Mouse (Mus musculus) liver, adult 2 months (tissue): Measurements from ENCODE around the gene Lingo3. TPM values are rescaled to one million over a fixed set of nuclear protein-coding genes. Genes with fewer than 3 reads are reported as not detected.

Experiments used
- DNase-seq: peaks from one replicate; pipeline ENCODE4 v3.0.0-alpha.2; 2011; ENCODE audit warnings: low read depth, low spot score; ENCODE audit errors: extremely low read depth
- H3K27ac ChIP-seq: fragments of 200-500 bp; replicated peaks from 2 replicates; pipeline ENCODE4 v1.5.1; 2012; ENCODE audit warnings: low read depth, mild to moderate bottlenecking, control low read depth, inconsistent platforms, low read length; ENCODE audit not compliant: insufficient read depth
- H3K27me3 ChIP-seq: fragments of 200-500 bp; 2 replicates; pipeline ENCODE4 v1.6.1; 2012; ENCODE audit warnings: mild to moderate bottlenecking, moderate library complexity, low read length, inconsistent platforms; ENCODE audit not compliant: control insufficient read depth, insufficient read depth
- H3K36me3 ChIP-seq: fragments of 200-500 bp; 2 replicates; pipeline ENCODE4 v1.6.1; 2012; ENCODE audit warnings: low read length, inconsistent platforms; ENCODE audit not compliant: control insufficient read depth, insufficient read depth
- H3K4me1 ChIP-seq: fragments of 200-500 bp; 2 replicates; pipeline ENCODE4 v1.6.1; 2011; ENCODE audit warnings: low read length; ENCODE audit not compliant: control insufficient read depth, insufficient read depth
- H3K4me3 ChIP-seq: fragments of 200-500 bp; 2 replicates; pipeline ENCODE4 v1.5.1; 2011; ENCODE audit warnings: low read depth, mild to moderate bottlenecking, control low read depth, low read length, moderate library complexity; ENCODE audit not compliant: insufficient read depth
- H3K79me2 ChIP-seq: fragments of 200-500 bp; 2 replicates; pipeline ENCODE4 v1.6.1; 2012; ENCODE audit warnings: inconsistent platforms, mild to moderate bottlenecking, low read length, moderate library complexity; ENCODE audit not compliant: control insufficient read depth, insufficient read depth
- H3K9ac ChIP-seq: fragments of 200-500 bp; 2 replicates; pipeline ENCODE4 v1.6.1; 2012; ENCODE audit warnings: low read depth, mild to moderate bottlenecking, control low read depth, inconsistent platforms, low read length
- CTCF ChIP-seq: fragments of 200-500 bp; IDR thresholded peaks from 2 replicates; pipeline ENCODE4 v1.5.1; 2011; ENCODE audit warnings: low read depth, low read length, control low read depth
- POLR2A ChIP-seq: fragments of 200-500 bp; IDR thresholded peaks from 2 replicates; pipeline ENCODE4 v1.6.1; 2011; ENCODE audit warnings: low read length, control low read depth; ENCODE audit not compliant: insufficient read depth; ENCODE audit errors: extremely low read depth
- WGBS: fragments of 180-500 bp; shearing (Covaris S2); methylation state at CpG from one replicate; pipeline ENCODE4 v1.1.7; 2018; 5-methylcytosine and 5-hydroxymethylcytosine counted together
- polyA plus RNA-seq: library from polyadenylated mRNA; depleted of rRNA; stranded (reverse); fragments of >200 nt; gene quantifications from 2 replicates; pipeline ENCODE4 v1.2.3, GENCODE M21; 2012; rRNA removed
- total RNA-seq: library from RNA; depleted of rRNA; stranded (reverse); fragments of >200 nt; gene quantifications from 2 replicates; pipeline ENCODE4 v1.2.3, GENCODE M21; 2014; rRNA removed

The Lingo3 gene
- total RNA-seq (not detected in 2 replicates), polyA plus RNA-seq (0.05 TPM in 1 of 2 replicates, not detected in the other)

GRCm38 (mm10) chr10:80843931-80844547, at the start of gene Lingo3:
Lingo3 (minus strand) TSS chr10:80844039.
- no peak for TF ChIP-seq CTCF
- no peak for TF ChIP-seq POLR2A
- Histone ChIP-seq H3K27ac (no peak within 1 kb of the TSS), H3K4me3 (no peak within 1 kb of the TSS), H3K9ac (no peak within 1 kb of the TSS; the same call in 1 of the 2 replicates), H3K79me2 (no peaks in the 10 kb centered on the region), H3K27me3 (peaks cover 3% of the 10 kb centered on the region; the same call in 1 of the 2 replicates), H3K4me1 (no peaks in the 10 kb centered on the region), H3K36me3 (no peaks in the 10 kb centered on the region)
- WGBS: 9% methylated on average over 43 of the region's 51 CpGs
- DNase-seq: no peak

- 24% methylated on average over 11 of the region's 11 CpGs for WGBS
- H3K4me1 ChIP-seq: no peaks in the 10 kb centered on the region
- no peak overlapping the region for H3K27ac ChIP-seq
- H3K27me3 ChIP-seq: peaks cover 3% of the 10 kb centered on the region; the same call in 1 of the 2 replicates
- DNase-seq: peak; percentile 71
- H3K36me3 ChIP-seq: no peaks in the 10 kb centered on the region
- H3K9ac ChIP-seq: no peak overlapping the region
- TF ChIP-seq CTCF (no peak), POLR2A (no peak)
- H3K79me2 ChIP-seq: no peaks in the 10 kb centered on the region
- no peak overlapping the region for H3K4me3 ChIP-seq
Observed at GRCm38 (mm10) chr10:80887181-80887580, 43.3 kb upstream of the Lingo3 start.

DNA sequence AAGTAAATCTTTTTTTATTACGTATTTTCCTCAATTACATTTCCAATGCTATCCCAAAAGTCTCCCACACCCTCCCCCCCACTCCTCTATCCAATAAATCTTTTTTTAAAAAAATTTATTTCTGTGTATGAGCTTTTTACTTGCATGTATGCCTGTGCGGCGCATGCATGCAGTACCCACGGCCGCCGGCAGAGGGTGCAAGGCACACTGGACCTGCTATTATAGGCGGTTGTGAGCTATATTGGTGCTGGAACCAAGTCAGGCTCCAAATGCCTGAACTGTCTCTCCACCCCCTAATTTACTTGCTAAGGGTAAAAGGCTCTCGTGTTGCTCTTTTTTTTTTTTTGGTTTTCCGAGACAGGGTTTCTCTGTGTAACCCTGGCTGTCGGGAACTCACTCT, 37.5 kb upstream of the Lingo3 start:
- H3K27me3 ChIP-seq: no peaks in the 10 kb centered on the region
- no peak overlapping the region for H3K9ac ChIP-seq
- H3K27ac ChIP-seq: no peak overlapping the region
- H3K79me2 ChIP-seq: no peaks in the 10 kb centered on the region
- H3K4me1 ChIP-seq: no peaks in the 10 kb centered on the region
- H3K4me3 ChIP-seq: no peak overlapping the region
- no peaks in the 10 kb centered on the region for H3K36me3 ChIP-seq
- WGBS: 34% methylated on average over 10 of the region's 10 CpGs
- DNase-seq: peak; percentile 37
- TF ChIP-seq CTCF (peak; percentile 93), POLR2A (no peak)

DNA sequence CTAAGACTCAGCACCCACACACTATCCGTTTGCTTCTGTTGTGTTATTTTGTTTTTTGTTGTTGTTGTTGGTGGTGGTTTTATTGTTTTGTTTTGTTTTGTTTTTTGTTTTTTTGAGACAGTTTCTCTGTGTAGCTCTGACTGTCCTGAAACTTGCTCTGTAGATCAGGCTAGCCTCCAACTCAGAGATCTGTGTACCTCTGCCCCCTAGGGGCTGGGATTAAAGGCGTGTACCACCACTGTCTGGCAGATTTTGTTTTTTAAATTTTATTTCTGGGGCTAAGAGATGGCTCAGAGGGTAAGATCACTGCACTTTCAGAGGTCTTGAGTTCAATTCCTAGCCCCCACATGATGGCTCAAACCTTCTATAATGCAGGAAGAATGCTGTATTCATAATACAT, 37.1 kb upstream of the Lingo3 start:
- 75% methylated on average over 2 of the region's 2 CpGs for WGBS
- Histone ChIP-seq H3K27ac (no peak overlapping the region), H3K27me3 (no peaks in the 10 kb centered on the region), H3K36me3 (no peaks in the 10 kb centered on the region), H3K4me3 (no peak overlapping the region), H3K79me2 (no peaks in the 10 kb centered on the region), H3K4me1 (no peaks in the 10 kb centered on the region), H3K9ac (no peak overlapping the region)
- TF ChIP-seq POLR2A (no peak), CTCF (peak; percentile 7; the same call in 1 of the 2 replicates)
- no peak for DNase-seq

DNA sequence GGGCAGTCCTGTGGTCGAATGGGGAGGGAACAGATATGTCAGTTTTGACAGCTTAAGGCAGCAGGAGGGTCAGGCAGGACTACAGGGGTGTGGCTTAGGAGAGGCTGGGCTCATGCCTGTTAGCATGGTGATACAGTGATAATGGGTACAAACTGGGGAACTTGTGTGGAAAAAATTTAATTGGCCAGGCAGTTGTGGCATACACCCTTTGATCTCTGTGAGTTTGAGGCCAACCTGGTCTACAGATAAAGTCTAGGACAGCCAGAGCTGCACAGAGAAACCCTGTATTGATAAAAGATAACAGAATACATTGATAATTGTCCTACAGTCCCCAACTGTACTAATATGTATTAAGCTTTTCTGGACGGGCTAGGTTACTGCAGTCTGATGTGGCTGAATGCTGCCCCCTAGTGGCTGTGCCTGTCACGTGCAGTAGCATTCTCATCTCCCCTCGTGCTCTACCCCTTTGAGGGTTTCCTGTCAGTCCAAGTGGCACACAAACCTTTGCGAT, 36.3 kb upstream of the Lingo3 start:
- 15% methylated on average over 5 of the region's 5 CpGs for WGBS
- no peaks in the 10 kb centered on the region for H3K36me3 ChIP-seq
- no peak overlapping the region for H3K4me3 ChIP-seq
- peak; percentile 97 for TF ChIP-seq CTCF
- TF ChIP-seq POLR2A: no peak
- peak; percentile 45 for DNase-seq
- H3K27me3 ChIP-seq: no peaks in the 10 kb centered on the region
- H3K79me2 ChIP-seq: no peaks in the 10 kb centered on the region
- no peak overlapping the region for H3K9ac ChIP-seq
- no peak overlapping the region for H3K27ac ChIP-seq
- H3K4me1 ChIP-seq: no peaks in the 10 kb centered on the region

DNA sequence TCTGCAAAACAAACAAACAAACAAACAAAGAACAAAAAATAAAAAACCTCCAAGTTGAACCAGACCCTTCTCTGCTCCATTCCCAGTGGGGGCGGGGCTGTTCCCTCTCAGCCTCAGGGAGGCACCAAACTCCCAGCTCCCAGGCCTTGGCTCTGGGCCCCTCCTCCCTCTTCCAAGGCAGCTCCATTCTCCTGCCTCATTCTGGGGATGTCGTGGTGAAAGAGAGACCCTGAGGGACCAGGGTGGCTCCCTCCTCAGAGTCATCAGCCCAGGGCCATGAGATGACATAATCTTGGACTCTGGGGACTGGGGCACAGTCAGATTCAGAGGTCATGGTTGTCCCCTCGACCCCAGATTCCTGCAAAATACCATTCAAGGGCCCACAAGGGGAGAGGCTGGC, 32.8 kb upstream of the Lingo3 start:
- Histone ChIP-seq H3K79me2 (no peaks in the 10 kb centered on the region), H3K27me3 (no peaks in the 10 kb centered on the region), H3K4me3 (no peak overlapping the region), H3K36me3 (no peaks in the 10 kb centered on the region), H3K4me1 (no peaks in the 10 kb centered on the region), H3K27ac (no peak overlapping the region), H3K9ac (no peak overlapping the region)
- WGBS: 39% methylated on average over 3 of the region's 3 CpGs
- no peak for TF ChIP-seq CTCF
- no peak for TF ChIP-seq POLR2A
- DNase-seq: no peak
